Mouse (Mus musculus) ES-Bruce4 (cell line): ENCODE results near the gene Sept11. TPM values are rescaled to one million over a fixed set of nuclear protein-coding genes. Genes with fewer than 3 reads are reported as not detected.

Experiments
- H3K27ac ChIP-seq: 2 replicates; pipeline ENCODE4 v1.5.1; 2012; ENCODE audit warnings: low read length, inconsistent platforms; ENCODE audit not compliant: insufficient read depth
- H3K27me3 ChIP-seq: 2 replicates; pipeline ENCODE4 v1.6.1; 2012; ENCODE audit warnings: mild to moderate bottlenecking, low read length, inconsistent platforms; ENCODE audit not compliant: control insufficient read depth, poor library complexity, insufficient read depth, severe bottlenecking
- H3K36me3 ChIP-seq: 2 replicates; pipeline ENCODE4 v1.6.1; 2012; ENCODE audit warnings: inconsistent platforms, mild to moderate bottlenecking, low read length, moderate library complexity; ENCODE audit not compliant: control insufficient read depth, poor library complexity, insufficient read depth, severe bottlenecking
- H3K4me1 ChIP-seq: one replicate; pipeline ENCODE4 v1.8.1; 2011; ENCODE audit warnings: low read length; ENCODE audit not compliant: control insufficient read depth, insufficient read depth
- H3K4me3 ChIP-seq: 2 replicates; pipeline ENCODE4 v1.5.1; 2011; ENCODE audit warnings: low read depth, mild to moderate bottlenecking, low read length
- H3K9ac ChIP-seq: 2 replicates; pipeline ENCODE4 v1.6.1; 2012; ENCODE audit warnings: low read depth, mild to moderate bottlenecking, inconsistent platforms; ENCODE audit not compliant: poor library complexity, severe bottlenecking
- H3K9me3 ChIP-seq: replicated peaks from 2 replicates; pipeline ENCODE4 v1.6.1; 2012; ENCODE audit warnings: mild to moderate bottlenecking, low read length, inconsistent platforms; ENCODE audit not compliant: control insufficient read depth, poor library complexity, insufficient read depth, severe bottlenecking
- CTCF ChIP-seq: IDR thresholded peaks from one replicate; pipeline ENCODE4 v1.8.1; 2011; ENCODE audit warnings: low read depth, low read length
- EP300 ChIP-seq: IDR thresholded peaks from 2 replicates; pipeline ENCODE4 v1.6.1; 2011; ENCODE audit warnings: low read depth, low read length; ENCODE audit not compliant: insufficient read depth
- POLR2A ChIP-seq: IDR thresholded peaks from one replicate; pipeline ENCODE4 v1.8.1; 2011; ENCODE audit warnings: low read length; ENCODE audit not compliant: insufficient read depth
- polyA plus RNA-seq: library from polyadenylated mRNA; stranded (reverse); fragments of >200 nt; gene quantifications from 2 replicates; pipeline ENCODE4 v1.2.4, GENCODE M21; 2011; ENCODE audit warnings: low read depth; ENCODE audit not compliant: missing spikeins, insufficient read depth, insufficient read length

Sept11 gene
- polyA plus RNA-seq, 1 experiment: 194 TPM

DNA sequence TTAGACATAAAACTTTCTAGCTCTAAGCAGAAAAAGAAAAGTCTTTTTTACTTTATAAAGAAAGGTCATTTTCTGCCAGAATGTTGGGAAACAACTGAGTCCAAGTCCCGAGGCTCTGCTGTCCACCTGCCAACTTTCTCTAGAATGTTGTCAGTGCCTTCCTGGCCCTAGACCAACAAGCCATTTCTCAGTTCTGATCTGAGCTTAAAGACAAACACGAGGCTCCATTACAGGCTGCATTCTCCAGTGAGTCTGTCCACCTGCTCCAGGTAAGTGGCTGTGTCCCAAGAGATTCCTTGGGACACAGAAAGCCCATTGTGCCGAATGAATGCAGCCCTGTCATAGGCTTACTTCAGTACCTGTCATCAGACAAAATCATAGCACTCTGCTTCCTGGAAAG lies 128.4 kb downstream of the Sept11 start:
- no peak overlapping the region for H3K9ac ChIP-seq
- no peak overlapping the region for H3K27ac ChIP-seq
- no peaks in the 10 kb centered on the region for H3K9me3 ChIP-seq
- no peak for TF ChIP-seq POLR2A
- no peak for TF ChIP-seq EP300
- no peak for TF ChIP-seq CTCF
- no peak overlapping the region for H3K4me3 ChIP-seq
- no peaks in the 10 kb centered on the region for H3K4me1 ChIP-seq
- no peaks in the 10 kb centered on the region for H3K36me3 ChIP-seq
- no peaks in the 10 kb centered on the region; the same call in 1 of the 2 replicates for H3K27me3 ChIP-seq

DNA sequence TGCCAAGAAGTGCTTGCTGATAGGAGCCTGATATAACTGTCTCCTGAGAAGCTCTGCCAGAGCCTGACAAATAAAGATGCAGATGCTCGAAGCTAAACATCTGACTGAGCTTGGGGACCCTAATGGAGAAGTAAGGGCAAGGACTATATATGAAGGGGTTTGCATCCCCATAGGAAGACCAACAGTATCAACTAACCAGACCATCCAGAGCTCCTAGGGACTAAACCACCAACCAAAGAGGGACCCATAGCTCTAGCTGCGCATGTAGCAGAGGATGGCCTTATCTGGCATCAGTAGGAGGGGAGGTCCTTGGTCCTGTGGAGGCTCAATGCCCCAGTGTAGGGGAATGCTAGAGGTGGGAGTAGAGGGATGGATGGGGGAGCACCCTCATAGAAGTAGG lies 131.3 kb downstream of the Sept11 start:
- no peaks in the 10 kb centered on the region for H3K36me3 ChIP-seq
- no peak overlapping the region for H3K9ac ChIP-seq
- TF ChIP-seq POLR2A: no peak
- no peak for TF ChIP-seq CTCF
- no peak for TF ChIP-seq EP300
- no peaks in the 10 kb centered on the region for H3K9me3 ChIP-seq
- H3K27me3 ChIP-seq: no peaks in the 10 kb centered on the region; the same call in 1 of the 2 replicates
- no peaks in the 10 kb centered on the region for H3K4me1 ChIP-seq
- H3K4me3 ChIP-seq: no peak overlapping the region
- H3K27ac ChIP-seq: no peak overlapping the region

Other genes starting within 250 kb of the Sept11 start
- gene Sowahb, start 48.4 kb upstream of the Sept11 start, polyA plus RNA-seq: 5.3 and 6.5 TPM in 2 replicates
- 214 and 222 TPM in 2 replicates for gene Ccni, start 113.1 kb downstream of the Sept11 start, polyA plus RNA-seq
- gene 2010109A12Rik, start 113.1 kb downstream of the Sept11 start, polyA plus RNA-seq: 0.97 and 1.2 TPM in 2 replicates
- 22.3 and 24.7 TPM in 2 replicates for gene Ccng2, start 173.8 kb downstream of the Sept11 start, polyA plus RNA-seq